Mouse (Mus musculus) liver, embryonic 14.5 days (tissue): Measurements from ENCODE around the gene Zfp710. TPM values are rescaled to one million over a fixed set of nuclear protein-coding genes. Genes with fewer than 3 reads are reported as not detected.

ENCODE experiments used
- ATAC-seq: fragments of 200-750 bp; cut with Nextera tagmentation; 2 replicates; pipeline ENCODE4 v1.8.0; 2017; ENCODE audit warnings: moderate number of reproducible peaks, mild to moderate bottlenecking, moderate library complexity; ENCODE audit not compliant: insufficient read depth
- DNase-seq, 3 experiments: peaks; one replicate each; pipeline ENCODE4 v3.0.0-alpha.2; 2012 to 2013; ENCODE audit warnings: low read depth in 3 of 3, low spot score in 3 of 3
- H3K27ac ChIP-seq: fragments of 300-500 bp; sonication (generic); 2 replicates; pipeline ENCODE4 v1.5.1; 2014; ENCODE audit warnings: moderate library complexity, mild to moderate bottlenecking, control low read depth, inconsistent platforms
- H3K27me3 ChIP-seq: fragments of 300-500 bp; sonication (generic); 2 replicates; pipeline ENCODE4 v1.6.1; 2014; ENCODE audit warnings: mild to moderate bottlenecking, low read length, moderate library complexity; ENCODE audit not compliant: control insufficient read depth, insufficient read depth
- H3K36me3 ChIP-seq: fragments of 300-500 bp; sonication (generic); replicated peaks from 2 replicates; pipeline ENCODE4 v1.6.1; 2014; ENCODE audit warnings: low read depth; ENCODE audit not compliant: control insufficient read depth, insufficient read depth
- H3K4me1 ChIP-seq, 2 experiments: fragments of 200-500 bp in 1 of 2; fragments of 300-500 bp in 1 of 2; sonication (generic) in 1 of 2; replicated peaks; 2 replicates each; pipeline ENCODE4 v1.6.1; 2012 to 2014; ENCODE audit warnings: antibody characterized with exemption in 1 of 2, inconsistent platforms in 1 of 2, low read length in 1 of 2; ENCODE audit not compliant: control insufficient read depth in 2 of 2, insufficient read depth in 2 of 2
- H3K4me2 ChIP-seq: fragments of 300-500 bp; sonication (generic); 2 replicates; pipeline ENCODE4 v1.6.1; 2014; ENCODE audit warnings: low read depth, mild to moderate bottlenecking, control low read depth, moderate library complexity
- H3K4me3 ChIP-seq, 2 experiments: fragments of 200-500 bp in 1 of 2; fragments of 300-500 bp in 1 of 2; sonication (generic) in 1 of 2; 2 replicates each; pipeline ENCODE4 v1.5.1; 2012 to 2014; ENCODE audit warnings: low read depth in 2 of 2, low read length in 2 of 2, mild to moderate bottlenecking in 2 of 2, control low read depth in 1 of 2, inconsistent platforms in 1 of 2, moderate library complexity in 1 of 2; ENCODE audit not compliant: insufficient read depth in 1 of 2
- H3K9ac ChIP-seq: fragments of 300-500 bp; sonication (generic); replicated peaks from 2 replicates; pipeline ENCODE4 v1.6.1; 2014; ENCODE audit warnings: mild to moderate bottlenecking, control low read depth, moderate library complexity
- H3K9me3 ChIP-seq: fragments of 300-500 bp; sonication (generic); 2 replicates; pipeline ENCODE4 v1.6.1; 2016; ENCODE audit warnings: low read length, mixed read lengths; ENCODE audit not compliant: control insufficient read depth
- CTCF ChIP-seq: IDR thresholded peaks from 2 replicates; pipeline ENCODE4 v1.5.1; 2016; ENCODE audit warnings: antibody characterized with exemption, low read depth, control low read depth
- EP300 ChIP-seq: IDR thresholded peaks from 2 replicates; pipeline ENCODE4 v1.6.1; 2016; ENCODE audit warnings: antibody characterized with exemption, low read depth
- WGBS: fragments of 180-500 bp; shearing (Covaris S2); extraction: QIAGEN DNeasy Blood & Tissue Kit; methylation state at CpG from one replicate; pipeline ENCODE4 v1.1.7; 2014; ENCODE audit not compliant: insufficient replicate concordance; 5-methylcytosine and 5-hydroxymethylcytosine counted together
- polyA plus RNA-seq, 2 experiments: library from polyadenylated mRNA; depleted of rRNA in 1 of 2; stranded (reverse) in 1 of 2; unstranded in 1 of 2; fragments of >200 nt; fragmentation: Nextera tagmentation in 1 of 2; extraction: Ambion mirVana in 1 of 2; gene quantifications; 2 replicates each; pipeline versions ENCODE4 v1.2.1 to v1.2.3; 2012 to 2014

Gene Zfp710
- polyA plus RNA-seq, 2 experiments: 3.7 to 5.9 TPM

GRCm38 (mm10) chr7:80051835-80052234 is 27.2 kb downstream of the Zfp710 start:
- no peak overlapping the region for H3K9ac ChIP-seq
- H3K4me2 ChIP-seq: no peak overlapping the region
- no peak overlapping the region for H3K4me3 ChIP-seq
- peaks cover 2 to 27% of the 10 kb centered on the region in 2 experiments; a peak in 2 of 4 replicates for H3K4me1 ChIP-seq
- no peak for ATAC-seq
- H3K27ac ChIP-seq: no peak overlapping the region
- no peaks in the 10 kb centered on the region for H3K36me3 ChIP-seq
- H3K9me3 ChIP-seq: no peaks in the 10 kb centered on the region
- TF ChIP-seq CTCF (no peak), EP300 (no peak)
- WGBS: 68% methylated on average over 6 of the region's 6 CpGs
- H3K27me3 ChIP-seq: no peaks in the 10 kb centered on the region
- no peak for DNase-seq

GRCm38 (mm10) chr7:80052261-80052660 is 27.6 kb downstream of the Zfp710 start:
- Histone ChIP-seq H3K4me3 (no peak overlapping the region), H3K4me2 (no peak overlapping the region), H3K27ac (no peak overlapping the region), H3K4me1 (peaks cover 2 to 26% of the 10 kb centered on the region in 2 experiments; a peak in 2 of 4 replicates), H3K36me3 (no peaks in the 10 kb centered on the region), H3K27me3 (no peaks in the 10 kb centered on the region), H3K9me3 (no peaks in the 10 kb centered on the region), H3K9ac (no peak overlapping the region)
- 65% methylated on average over 11 of the region's 11 CpGs for WGBS
- ATAC-seq: no peak
- DNase-seq: no peak
- TF ChIP-seq CTCF (no peak), EP300 (no peak)

GRCm38 (mm10) chr7:80053147-80053546 is 28.5 kb downstream of the Zfp710 start:
- H3K9ac ChIP-seq: no peak overlapping the region
- no peak overlapping the region for H3K4me3 ChIP-seq
- no peak overlapping the region for H3K27ac ChIP-seq
- no peak for DNase-seq
- TF ChIP-seq EP300: no peak
- TF ChIP-seq CTCF: no peak
- 73% methylated on average over 9 of the region's 9 CpGs for WGBS
- no peaks in the 10 kb centered on the region for H3K27me3 ChIP-seq
- ATAC-seq: no peak
- H3K9me3 ChIP-seq: no peaks in the 10 kb centered on the region
- peaks cover 2 to 27% of the 10 kb centered on the region in 2 experiments; a peak in 2 of 4 replicates for H3K4me1 ChIP-seq
- no peak overlapping the region for H3K4me2 ChIP-seq
- no peaks in the 10 kb centered on the region for H3K36me3 ChIP-seq

GRCm38 (mm10) chr7:80055781-80056180 is 31.2 kb downstream of the Zfp710 start:
- Histone ChIP-seq H3K4me1 (peaks cover 4 to 32% of the 10 kb centered on the region in 2 experiments; a peak in 2 of 4 replicates), H3K4me3 (no peak overlapping the region), H3K27me3 (no peaks in the 10 kb centered on the region), H3K9ac (no peak overlapping the region), H3K9me3 (no peaks in the 10 kb centered on the region), H3K4me2 (no peak overlapping the region), H3K27ac (no peak overlapping the region), H3K36me3 (no peaks in the 10 kb centered on the region)
- ATAC-seq (no peak), DNase-seq (no peak)
- TF ChIP-seq EP300 (no peak), CTCF (no peak)
- WGBS: 53% methylated on average over 12 of the region's 12 CpGs

- DNase-seq: no peak
Measured at GRCm38 (mm10) chr7:80057002-80057691, 32.5 kb downstream of the Zfp710 start.

More at GRCm38 (mm10) chr7:80057002-80057691, 32.5 kb downstream of the Zfp710 start:
- WGBS: 34% methylated on average over 4 of the region's 4 CpGs
- Histone ChIP-seq H3K36me3 (no peaks in the 10 kb centered on the region), H3K4me1 (peaks cover 4 to 28% of the 10 kb centered on the region in 2 experiments; a peak in 2 of 4 replicates), H3K27ac (peak overlapping the region; percentile 31; the same call in 1 of the 2 replicates), H3K9ac (no peak overlapping the region), H3K9me3 (no peaks in the 10 kb centered on the region), H3K27me3 (no peaks in the 10 kb centered on the region), H3K4me3 (no peak overlapping the region), H3K4me2 (0 out of 2 replicates have a peak overlapping the region, but pooled peaks have one; percentile 14)
- TF ChIP-seq CTCF (no peak), EP300 (no peak)
- ATAC-seq: peak; percentile 53
